Mouse (Mus musculus) fat pad, adult 2 months (tissue): ENCODE data around the gene Sorcs2.

Experiments
- DNase-seq: peaks from one replicate; pipeline ENCODE4 v3.0.0-alpha.2; 2011; ENCODE audit warnings: low read depth, low spot score; ENCODE audit errors: extremely low read depth

Gene Sorcs2

DNA sequence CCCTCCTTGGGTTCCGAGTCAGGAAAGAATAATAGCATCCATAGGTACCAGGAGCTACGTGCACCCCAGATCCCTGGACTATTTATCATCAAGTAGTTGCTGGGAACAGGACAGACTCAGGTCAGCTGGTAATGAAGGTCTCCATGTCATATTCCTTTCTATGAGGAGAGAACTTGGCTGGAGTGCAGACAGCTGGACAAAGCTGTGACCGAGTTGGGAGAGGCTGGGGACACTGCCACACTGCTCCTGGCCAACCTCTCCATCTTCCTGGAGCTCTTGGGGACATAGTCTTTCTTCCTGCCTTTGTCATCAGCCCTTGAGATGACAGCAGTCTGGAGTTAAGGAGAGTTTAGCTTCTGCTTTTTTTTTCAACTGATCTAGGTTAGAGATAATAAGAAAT is 428.1 kb downstream of the Sorcs2 start:
- no peak for DNase-seq
